Mouse (Mus musculus) intestine, embryonic 15.5 days (tissue): ENCODE data around the gene Tbc1d23. TPM values are rescaled to one million over a fixed set of nuclear protein-coding genes. Genes with fewer than 3 reads are reported as not detected.

ENCODE experiments used
- ATAC-seq: fragments of 200-750 bp; cut with Nextera tagmentation; 2 replicates; pipeline ENCODE4 v1.8.0; 2017; ENCODE audit warnings: moderate TSS enrichment, moderate library complexity
- H3K27ac ChIP-seq: fragments of 300-500 bp; sonication (generic); 2 replicates; pipeline ENCODE4 v1.5.1; 2015; ENCODE audit warnings: mild to moderate bottlenecking, inconsistent platforms
- H3K27me3 ChIP-seq: fragments of 300-500 bp; sonication (generic); replicated peaks from 2 replicates; pipeline ENCODE4 v1.6.1; 2015; ENCODE audit warnings: inconsistent platforms
- H3K36me3 ChIP-seq: fragments of 300-500 bp; sonication (generic); 2 replicates; pipeline ENCODE4 v1.6.1; 2015; ENCODE audit warnings: inconsistent platforms
- H3K4me1 ChIP-seq: fragments of 300-500 bp; sonication (generic); replicated peaks from 2 replicates; pipeline ENCODE4 v1.6.1; 2015; ENCODE audit warnings: inconsistent platforms
- H3K4me2 ChIP-seq: fragments of 300-500 bp; sonication (generic); replicated peaks from 2 replicates; pipeline ENCODE4 v1.6.1; 2015; ENCODE audit warnings: mild to moderate bottlenecking, inconsistent platforms
- H3K4me3 ChIP-seq: fragments of 300-500 bp; sonication (generic); replicated peaks from 2 replicates; pipeline ENCODE4 v1.5.1; 2015; ENCODE audit warnings: inconsistent platforms
- H3K9ac ChIP-seq: fragments of 300-500 bp; sonication (generic); 2 replicates; pipeline ENCODE4 v1.6.1; 2015; ENCODE audit warnings: inconsistent platforms
- H3K9me3 ChIP-seq: fragments of 300-500 bp; sonication (generic); 2 replicates; pipeline ENCODE4 v1.6.1; 2016; ENCODE audit warnings: inconsistent platforms
- WGBS: fragments of 180-500 bp; shearing (Covaris S2); methylation state at CpG from one replicate; pipeline ENCODE4 v1.1.7; 2015; 5-methylcytosine and 5-hydroxymethylcytosine counted together
- polyA plus RNA-seq: library from polyadenylated mRNA; unstranded; fragments of >200 nt; fragmentation: Nextera tagmentation; extraction: Ambion mirVana; gene quantifications from 2 replicates; pipeline ENCODE4 v1.2.1, GENCODE M21; 2015

Gene Tbc1d23
- polyA plus RNA-seq, 1 experiment from 2014 or later = 21.9 TPM

DNA sequence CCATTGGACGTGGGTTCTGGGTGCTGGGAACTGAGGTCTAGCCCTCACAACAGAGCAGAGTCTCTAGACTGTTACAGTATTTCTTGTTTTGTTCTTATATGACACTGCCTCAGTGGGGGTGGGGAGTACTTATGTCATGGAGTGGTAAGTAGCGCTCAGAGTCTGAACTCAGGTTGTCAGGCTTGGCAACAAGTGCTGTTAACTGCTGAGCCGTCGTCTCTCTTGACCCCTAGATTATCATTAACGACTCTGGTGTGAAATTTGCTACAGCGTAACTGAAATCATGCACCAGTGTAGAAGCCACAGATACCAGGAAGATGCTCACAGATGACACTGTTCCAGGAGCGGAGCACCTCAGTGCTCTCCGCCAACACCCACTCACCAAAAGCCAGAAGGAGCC, 60.1 kb downstream of the Tbc1d23 start:
- Histone ChIP-seq H3K27me3 (no peaks in the 10 kb centered on the region), H3K27ac (no peak overlapping the region), H3K9ac (no peak overlapping the region), H3K4me3 (no peak overlapping the region), H3K4me1 (peaks cover 4% of the 10 kb centered on the region; the same call in 1 of the 2 replicates), H3K4me2 (no peak overlapping the region), H3K36me3 (0 out of 2 replicates have a peak, but pooled peaks cover 3% of the 10 kb centered on the region), H3K9me3 (no peaks in the 10 kb centered on the region)
- WGBS = 90% methylated on average over 8 of the region's 8 CpGs
- no peak for ATAC-seq

DNA sequence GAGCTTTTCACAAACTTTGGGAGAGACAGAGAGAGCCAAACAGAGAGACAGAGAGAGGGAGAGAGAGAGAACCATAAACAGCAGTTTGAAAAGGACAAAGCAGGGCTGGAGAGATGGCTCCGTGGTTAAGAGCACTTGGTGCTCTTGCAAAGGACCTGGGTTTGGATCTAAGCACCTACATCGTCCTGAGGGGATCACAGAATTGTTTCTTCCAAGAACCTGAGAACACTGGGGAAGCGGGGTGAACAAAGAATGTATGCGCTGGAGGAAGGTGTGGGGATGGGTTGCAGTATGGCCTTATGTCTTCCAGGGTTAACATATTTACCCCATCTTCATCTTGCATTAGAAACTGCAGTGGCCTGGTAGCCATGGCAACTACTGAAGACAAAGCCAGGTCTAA, 63.1 kb downstream of the Tbc1d23 start:
- Histone ChIP-seq H3K4me3 (no peak overlapping the region), H3K4me2 (no peak overlapping the region), H3K27me3 (no peaks in the 10 kb centered on the region), H3K27ac (no peak overlapping the region), H3K9me3 (no peaks in the 10 kb centered on the region), H3K36me3 (0 out of 2 replicates have a peak, but pooled peaks cover 3% of the 10 kb centered on the region), H3K9ac (no peak overlapping the region), H3K4me1 (peaks cover 4% of the 10 kb centered on the region; the same call in 1 of the 2 replicates)
- 73% methylated on average over 4 of the region's 4 CpGs for WGBS
- ATAC-seq = no peak

DNA sequence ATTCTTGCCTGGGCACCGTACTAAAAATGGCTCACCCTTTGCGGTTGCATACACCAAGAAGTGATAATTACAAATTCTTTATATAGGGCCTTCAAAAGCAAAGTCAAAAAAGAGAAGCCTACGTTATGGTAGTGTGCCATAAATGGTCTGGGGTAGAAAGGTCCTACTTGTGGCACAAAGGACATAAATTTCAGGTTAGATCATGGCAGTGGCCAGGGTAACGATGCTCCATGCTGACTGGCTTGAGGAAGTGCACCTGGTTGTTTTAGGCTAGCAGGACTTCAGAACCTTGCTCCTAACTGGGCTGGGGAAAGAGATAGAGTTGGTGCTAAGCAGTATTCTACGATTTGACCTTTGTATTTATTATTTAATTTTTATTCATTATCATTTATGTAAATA, 63.8 kb downstream of the Tbc1d23 start:
- Histone ChIP-seq H3K9ac (peak overlapping the region; percentile 84), H3K4me1 (peaks cover 4% of the 10 kb centered on the region; the same call in 1 of the 2 replicates), H3K4me2 (peak overlapping the region; percentile 74), H3K27me3 (no peaks in the 10 kb centered on the region), H3K36me3 (0 out of 2 replicates have a peak, but pooled peaks cover 3% of the 10 kb centered on the region), H3K27ac (0 out of 2 replicates have a peak overlapping the region, but pooled peaks have one; percentile 7), H3K4me3 (peak overlapping the region; percentile 77), H3K9me3 (no peaks in the 10 kb centered on the region)
- ATAC-seq = peak; percentile 26
- WGBS = 17% methylated on average over 5 of the region's 5 CpGs

DNA sequence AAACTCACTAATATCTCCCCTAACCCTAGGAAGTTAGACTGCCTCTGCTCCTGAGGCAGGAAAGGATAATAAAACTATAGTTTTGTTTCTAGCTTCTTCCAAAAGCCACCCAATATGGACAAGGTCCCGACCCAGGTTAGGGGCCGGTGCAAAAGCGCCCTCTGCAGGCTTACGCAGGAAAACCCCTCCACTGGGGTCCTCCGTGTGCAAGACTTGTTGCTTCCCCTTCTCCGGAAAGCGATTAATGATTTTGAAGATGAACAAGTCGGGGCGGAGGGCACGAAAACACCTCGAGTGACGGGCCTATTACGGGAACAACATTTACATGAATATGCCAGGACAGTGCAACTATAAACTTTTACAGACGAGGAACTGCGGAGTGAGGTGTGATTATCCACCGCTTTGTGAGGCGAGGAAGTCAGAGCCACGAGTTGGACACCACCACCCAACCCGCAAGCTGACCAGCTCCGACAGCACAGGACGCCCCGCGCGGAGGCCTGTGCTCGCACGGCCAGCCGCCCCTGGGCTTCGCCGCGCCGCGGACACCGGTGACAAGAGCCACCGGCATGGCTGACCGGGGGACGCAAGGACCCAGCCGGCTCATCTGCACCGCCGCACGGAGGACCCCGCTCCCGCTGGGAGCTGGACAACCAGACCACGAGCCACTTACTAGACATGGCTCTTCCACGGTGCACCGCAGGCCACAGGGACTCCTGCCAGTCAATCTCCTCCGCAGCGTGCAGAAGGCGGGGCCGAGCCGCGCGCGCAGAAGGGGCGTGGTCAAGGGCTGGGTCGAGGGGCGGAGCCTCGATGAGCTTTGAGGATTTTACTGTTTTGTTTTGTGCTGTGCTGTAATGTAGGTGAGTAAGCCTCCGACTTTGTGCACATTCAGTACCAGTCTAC, 64.4 kb downstream of the Tbc1d23 start, which contains the start of gene Nit2:
Gene Nit2, minus strand, starts transcription at position 731 of the 903 bp plus-strand sequence.
- peak within 1 kb of the TSS; percentile 74 for H3K4me2 ChIP-seq
- H3K36me3 ChIP-seq = 0 out of 2 replicates have a peak, but pooled peaks cover 3% of the 10 kb centered on the region
- WGBS = under 1% methylated on average over 58 of the region's 58 CpGs
- no peaks in the 10 kb centered on the region for H3K9me3 ChIP-seq
- peak within 1 kb of the TSS; percentile 77 for H3K4me3 ChIP-seq
- peak; percentile 99 for ATAC-seq
- H3K27ac ChIP-seq = peak within 1 kb of the TSS; percentile 91
- no peaks in the 10 kb centered on the region for H3K27me3 ChIP-seq
- H3K4me1 ChIP-seq = peaks cover 4% of the 10 kb centered on the region; the same call in 1 of the 2 replicates
- peak within 1 kb of the TSS; percentile 84 for H3K9ac ChIP-seq

DNA sequence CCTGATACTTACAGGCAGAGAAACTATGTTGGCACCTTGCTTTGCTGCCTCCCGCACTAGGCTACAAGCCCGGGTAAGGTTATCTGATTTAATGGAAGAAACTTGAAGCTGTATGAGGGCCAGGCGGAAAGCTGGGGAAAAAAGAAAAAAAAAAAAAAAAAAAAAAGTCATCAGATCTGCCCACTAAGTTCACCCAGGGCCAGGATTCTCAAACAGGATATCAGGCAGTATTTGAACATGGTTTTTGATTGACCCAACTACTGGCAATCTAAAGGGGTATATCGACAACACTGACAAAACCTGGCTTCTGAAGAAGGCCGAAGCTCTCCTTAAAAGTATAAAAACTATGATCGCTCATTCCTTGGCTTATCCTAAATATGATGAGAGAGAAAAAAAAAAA, 65.2 kb downstream of the Tbc1d23 start:
- Histone ChIP-seq H3K4me1 (peaks cover 4% of the 10 kb centered on the region; the same call in 1 of the 2 replicates), H3K4me2 (peak overlapping the region; percentile 74), H3K4me3 (0 out of 2 replicates have a peak overlapping the region, but pooled peaks have one; percentile 77), H3K27me3 (no peaks in the 10 kb centered on the region), H3K27ac (no peak overlapping the region), H3K9me3 (no peaks in the 10 kb centered on the region), H3K36me3 (0 out of 2 replicates have a peak, but pooled peaks cover 2% of the 10 kb centered on the region), H3K9ac (no peak overlapping the region)
- no peak for ATAC-seq
- WGBS = 84% methylated on average over 6 of the region's 6 CpGs

DNA sequence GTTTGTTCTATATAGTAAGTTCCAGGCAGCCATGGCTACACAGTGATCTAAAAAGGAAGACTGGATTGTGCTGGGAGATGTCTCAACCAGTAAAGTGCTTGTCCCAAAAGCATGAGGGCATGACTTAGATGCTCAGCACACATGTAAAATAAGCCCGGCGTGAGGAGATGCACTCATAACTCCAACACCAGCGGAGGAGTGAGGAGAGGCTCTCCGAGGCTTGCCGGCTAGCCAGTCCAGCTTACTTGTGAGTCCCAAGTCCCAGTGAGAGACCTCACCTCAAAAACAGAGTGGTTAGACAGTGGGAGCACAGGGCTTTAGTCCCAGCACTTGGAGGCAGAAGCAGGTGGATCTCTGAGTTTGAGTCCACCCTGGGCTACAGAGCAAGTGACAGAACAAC, 66.1 kb downstream of the Tbc1d23 start:
- Histone ChIP-seq H3K4me3 (no peak overlapping the region), H3K27me3 (no peaks in the 10 kb centered on the region), H3K36me3 (no peaks in the 10 kb centered on the region), H3K4me1 (peaks cover 4% of the 10 kb centered on the region; the same call in 1 of the 2 replicates), H3K27ac (no peak overlapping the region), H3K4me2 (no peak overlapping the region), H3K9me3 (no peaks in the 10 kb centered on the region), H3K9ac (no peak overlapping the region)
- 95% methylated on average over 5 of the region's 5 CpGs for WGBS
- ATAC-seq = no peak

DNA sequence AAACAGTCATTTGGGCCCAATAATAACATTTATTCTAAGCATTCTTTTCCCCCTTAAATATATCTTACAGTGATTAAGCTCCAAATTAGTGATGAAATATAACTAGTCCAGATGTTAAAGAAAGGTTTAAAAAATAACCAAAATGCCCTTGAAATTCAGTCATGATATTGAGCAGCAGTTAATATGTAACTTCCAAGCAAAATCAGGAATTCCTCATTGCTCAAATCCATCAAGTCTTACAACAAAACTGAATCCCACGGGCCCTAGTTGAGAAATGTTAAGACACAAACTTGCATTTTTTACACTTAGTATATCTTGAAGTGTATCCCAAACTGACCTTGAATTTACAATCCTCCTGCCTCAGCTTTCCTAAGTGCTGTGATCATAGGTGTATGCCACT, 67.6 kb downstream of the Tbc1d23 start:
- ATAC-seq = no peak
- WGBS = 63% methylated on average over 1 of the region's 1 CpGs
- H3K4me2 ChIP-seq = no peak overlapping the region

DNA sequence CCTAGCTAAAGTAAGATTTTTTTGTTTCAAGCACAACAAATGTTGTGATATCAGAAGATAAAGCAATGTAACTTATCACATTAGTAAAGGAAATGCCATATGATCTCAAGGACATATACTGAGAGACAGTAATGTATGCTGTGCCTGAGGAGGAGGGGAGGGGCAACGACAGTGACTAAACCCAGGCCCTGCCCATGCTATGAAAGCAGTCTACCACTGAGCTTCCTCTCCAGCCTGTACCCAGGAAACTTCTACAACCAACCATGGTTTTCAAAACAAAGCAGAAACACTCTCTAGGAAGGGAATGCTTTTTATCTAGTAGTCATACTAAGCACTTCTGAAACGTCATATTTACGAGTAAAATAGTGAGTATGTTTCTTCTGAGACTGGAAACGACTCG, 68.5 kb downstream of the Tbc1d23 start:
- no peak overlapping the region for H3K9ac ChIP-seq
- H3K36me3 ChIP-seq = 0 out of 2 replicates have a peak, but pooled peaks cover 2% of the 10 kb centered on the region
- WGBS = 91% methylated on average over 5 of the region's 5 CpGs
- no peaks in the 10 kb centered on the region for H3K27me3 ChIP-seq
- no peaks in the 10 kb centered on the region for H3K9me3 ChIP-seq
- H3K4me3 ChIP-seq = no peak overlapping the region
- no peak for ATAC-seq
- no peak overlapping the region for H3K27ac ChIP-seq
- peaks cover 4% of the 10 kb centered on the region; the same call in 1 of the 2 replicates for H3K4me1 ChIP-seq
- no peak overlapping the region for H3K4me2 ChIP-seq

More for the DNA sequence above, 67.6 kb downstream of the Tbc1d23 start:
- no peaks in the 10 kb centered on the region for H3K36me3 ChIP-seq
- H3K4me3 ChIP-seq = no peak overlapping the region
- peaks cover 4% of the 10 kb centered on the region; the same call in 1 of the 2 replicates for H3K4me1 ChIP-seq
- no peak overlapping the region for H3K27ac ChIP-seq
- H3K9ac ChIP-seq = no peak overlapping the region
- H3K9me3 ChIP-seq = no peaks in the 10 kb centered on the region
- no peaks in the 10 kb centered on the region for H3K27me3 ChIP-seq

DNA sequence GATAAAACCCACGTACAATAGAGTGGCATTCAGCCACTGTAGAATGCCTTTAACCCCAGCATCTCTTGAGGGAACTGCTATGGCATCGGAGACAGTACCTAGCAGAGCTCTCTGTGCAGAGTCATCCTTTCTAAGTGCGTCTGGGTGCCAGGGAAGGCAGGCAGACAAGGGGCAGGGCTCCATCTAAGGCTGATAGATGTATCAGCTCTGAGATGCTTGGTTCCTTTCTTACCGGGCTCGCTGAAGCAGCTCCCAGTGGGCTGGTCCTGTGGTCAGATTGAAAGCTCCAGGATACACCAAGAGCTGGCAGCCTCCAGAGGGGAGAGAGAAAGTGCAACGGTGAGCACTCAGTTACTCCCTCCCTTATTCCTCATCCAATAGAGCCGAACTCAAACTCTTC, 71.5 kb downstream of the Tbc1d23 start:
- WGBS = 68% methylated on average over 7 of the region's 7 CpGs
- Histone ChIP-seq H3K4me1 (no peaks in the 10 kb centered on the region), H3K27ac (no peak overlapping the region), H3K27me3 (no peaks in the 10 kb centered on the region), H3K9ac (no peak overlapping the region), H3K9me3 (no peaks in the 10 kb centered on the region), H3K4me2 (no peak overlapping the region), H3K36me3 (peaks cover 10% of the 10 kb centered on the region; the same call in 1 of the 2 replicates), H3K4me3 (no peak overlapping the region)
- no peak for ATAC-seq

DNA sequence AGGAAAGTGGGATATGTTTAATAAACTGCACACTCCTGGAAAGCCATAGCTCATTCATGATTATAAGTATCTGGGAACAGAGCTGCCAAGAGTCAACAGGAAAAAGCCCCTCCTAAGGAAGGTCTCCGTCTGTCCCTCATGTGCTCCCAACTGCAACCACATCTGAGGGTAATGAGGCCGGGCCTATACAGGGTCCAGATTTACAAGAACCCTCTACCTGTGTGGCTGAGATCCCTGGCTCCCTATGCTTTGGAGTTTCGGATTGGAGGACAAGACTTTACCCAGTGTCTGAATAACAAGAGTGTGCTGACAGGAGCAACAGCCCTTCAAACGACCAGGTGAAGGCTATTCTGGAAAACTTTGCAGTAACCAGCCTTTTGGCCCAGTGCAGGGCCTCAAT, 73.6 kb downstream of the Tbc1d23 start:
- H3K27me3 ChIP-seq = no peaks in the 10 kb centered on the region
- H3K4me2 ChIP-seq = no peak overlapping the region
- no peak overlapping the region for H3K9ac ChIP-seq
- no peak overlapping the region for H3K4me3 ChIP-seq
- 68% methylated on average over 4 of the region's 4 CpGs for WGBS
- no peaks in the 10 kb centered on the region for H3K4me1 ChIP-seq
- peak; percentile 17 for ATAC-seq
- peaks cover 14% of the 10 kb centered on the region; the same call in 1 of the 2 replicates for H3K36me3 ChIP-seq
- H3K27ac ChIP-seq = no peak overlapping the region
- H3K9me3 ChIP-seq = no peaks in the 10 kb centered on the region

DNA sequence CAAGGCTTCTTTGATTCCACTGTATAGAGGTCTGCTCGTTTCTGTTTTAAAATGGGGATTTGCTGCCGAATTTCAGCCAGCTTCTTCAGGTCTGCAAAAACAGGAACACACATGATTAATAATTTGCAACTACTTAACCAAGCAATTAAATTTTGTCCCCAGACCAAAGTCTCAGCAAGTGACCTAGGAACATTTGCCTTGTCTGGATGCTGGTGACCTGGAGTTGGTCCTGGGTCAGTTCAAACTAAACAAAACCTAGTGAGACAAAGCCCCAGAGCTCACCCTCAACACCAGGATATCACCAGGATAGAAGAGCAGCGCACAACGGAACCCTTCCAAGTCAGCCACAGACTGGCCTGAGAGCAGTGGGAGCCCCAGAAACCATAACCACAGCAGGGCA, 74.2 kb downstream of the Tbc1d23 start:
- no peaks in the 10 kb centered on the region for H3K4me1 ChIP-seq
- no peaks in the 10 kb centered on the region for H3K27me3 ChIP-seq
- H3K9me3 ChIP-seq = no peaks in the 10 kb centered on the region
- peaks cover 16% of the 10 kb centered on the region; the same call in 1 of the 2 replicates for H3K36me3 ChIP-seq
- no peak overlapping the region for H3K4me2 ChIP-seq
- no peak overlapping the region for H3K9ac ChIP-seq
- 88% methylated on average over 4 of the region's 4 CpGs for WGBS
- no peak overlapping the region for H3K4me3 ChIP-seq
- no peak overlapping the region for H3K27ac ChIP-seq
- ATAC-seq = no peak

DNA sequence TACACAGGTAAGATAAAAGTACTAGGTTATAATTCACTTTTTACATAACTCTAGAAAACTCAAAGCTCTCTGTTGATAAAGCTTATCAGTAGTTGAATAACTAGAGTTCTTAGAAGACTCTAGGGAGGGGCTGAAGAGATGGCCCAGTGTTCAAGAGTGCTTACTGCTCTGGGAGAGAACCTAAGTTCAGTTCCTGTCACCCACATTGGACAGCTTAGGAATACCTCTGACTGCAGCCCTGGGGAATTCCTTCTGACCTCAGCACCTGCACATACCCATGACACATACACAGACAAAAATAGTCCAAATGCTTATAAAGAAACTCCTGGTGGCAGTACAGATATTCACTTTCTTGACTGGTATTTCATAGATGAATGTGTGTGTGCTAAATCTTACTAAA, 75.4 kb downstream of the Tbc1d23 start:
- no peaks in the 10 kb centered on the region for H3K4me1 ChIP-seq
- peaks cover 21% of the 10 kb centered on the region; the same call in 1 of the 2 replicates for H3K36me3 ChIP-seq
- no peaks in the 10 kb centered on the region for H3K9me3 ChIP-seq
- 0 out of 2 replicates have a peak, but pooled peaks have one; percentile 15 for ATAC-seq
- H3K4me2 ChIP-seq = no peak overlapping the region
- H3K4me3 ChIP-seq = no peak overlapping the region
- no peak overlapping the region for H3K9ac ChIP-seq
- no peak overlapping the region for H3K27ac ChIP-seq
- no peaks in the 10 kb centered on the region for H3K27me3 ChIP-seq
